Mouse (Mus musculus) gastrocnemius, postnatal 14 days (tissue): Measurements from ENCODE around the gene Ston1. TPM values are rescaled to one million over a fixed set of nuclear protein-coding genes. Genes with fewer than 3 reads are reported as not detected.

ENCODE experiments used
- total RNA-seq, 2 experiments: library from RNA; stranded (reverse); gene quantifications; 2 replicates each; pipeline ENCODE4 v1.2.3; 2021

Gene Ston1
- total RNA-seq, 2 experiments from 2014 or later = 18.5 to 18.9 TPM

Other genes starting within 250 kb of the Ston1 start
- 10 to 100 TPM; 11.7 to 12.9 TPM for gene Foxn2, start 157.0 kb upstream of the Ston1 start, total RNA-seq
- gene Ppp1r21, start 67.6 kb upstream of the Ston1 start, total RNA-seq = 1 to 10 TPM; 6.1 to 6.6 TPM
- not detected for gene Gtf2a1l, start 71.0 kb downstream of the Ston1 start, total RNA-seq
- gene Lhcgr, start 194.3 kb downstream of the Ston1 start, total RNA-seq = not detected